Mouse (Mus musculus) neural tube, embryonic 11.5 days (tissue): ENCODE results near the gene Elk3. TPM values are rescaled to one million over a fixed set of nuclear protein-coding genes. Genes with fewer than 3 reads are reported as not detected.

ENCODE experiments used
- ATAC-seq: fragments of 200-750 bp; cut with Nextera tagmentation; 2 replicates; pipeline ENCODE4 v1.8.0; 2017; ENCODE audit warnings: moderate number of reproducible peaks, mild to moderate bottlenecking, moderate TSS enrichment, moderate library complexity; ENCODE audit not compliant: insufficient read depth, low FRiP score, low TSS enrichment
- DNase-seq: peaks from one replicate; pipeline ENCODE4 v3.0.0-alpha.2; 2015; ENCODE audit warnings: low spot score
- H3K27ac ChIP-seq: fragments of 300-500 bp; sonication (generic); 2 replicates; pipeline ENCODE4 v1.5.1; 2014; ENCODE audit warnings: low read depth, mild to moderate bottlenecking, low read length
- H3K27me3 ChIP-seq: fragments of 300-500 bp; sonication (generic); 2 replicates; pipeline ENCODE4 v1.6.1; 2014; ENCODE audit warnings: mild to moderate bottlenecking, low read length, mixed read lengths; ENCODE audit not compliant: control insufficient read depth, insufficient read depth
- H3K36me3 ChIP-seq: fragments of 300-500 bp; sonication (generic); 2 replicates; pipeline ENCODE4 v1.6.1; 2014; ENCODE audit warnings: mild to moderate bottlenecking, low read length, moderate library complexity, mixed read lengths; ENCODE audit not compliant: control insufficient read depth, insufficient read depth
- H3K4me1 ChIP-seq: fragments of 300-500 bp; sonication (generic); 2 replicates; pipeline ENCODE4 v1.6.1; 2014; ENCODE audit warnings: low read length, mixed read lengths; ENCODE audit not compliant: control insufficient read depth, insufficient read depth
- H3K4me2 ChIP-seq: fragments of 300-500 bp; sonication (generic); 2 replicates; pipeline ENCODE4 v1.6.1; 2014; ENCODE audit warnings: low read depth, mild to moderate bottlenecking, moderate library complexity
- H3K4me3 ChIP-seq: fragments of 300-500 bp; sonication (generic); 2 replicates; pipeline ENCODE4 v1.5.1; 2014; ENCODE audit warnings: low read depth, low read length
- H3K9ac ChIP-seq: fragments of 300-500 bp; sonication (generic); 2 replicates; pipeline ENCODE4 v1.6.1; 2014; ENCODE audit warnings: mild to moderate bottlenecking, low read length
- H3K9me3 ChIP-seq: fragments of 300-500 bp; sonication (generic); 2 replicates; pipeline ENCODE4 v1.6.1; 2016; ENCODE audit warnings: low read length; ENCODE audit not compliant: control insufficient read depth
- WGBS: fragments of 180-500 bp; shearing (Covaris S2); extraction: QIAGEN DNeasy Blood & Tissue Kit; methylation state at CpG from one replicate; pipeline ENCODE4 v1.1.7; 2014; 5-methylcytosine and 5-hydroxymethylcytosine counted together
- polyA plus RNA-seq: library from polyadenylated mRNA; unstranded; fragments of >200 nt; fragmentation: Nextera tagmentation; extraction: Ambion mirVana; gene quantifications from 2 replicates; pipeline ENCODE4 v1.2.1, GENCODE M21; 2014

Gene Elk3
- polyA plus RNA-seq, 1 experiment from 2014 or later, result 21.9 TPM

- Histone ChIP-seq H3K36me3 (no peaks in the 10 kb centered on the region), H3K9me3 (no peaks in the 10 kb centered on the region), H3K27me3 (no peaks in the 10 kb centered on the region), H3K4me3 (no peak overlapping the region), H3K9ac (no peak overlapping the region), H3K27ac (no peak overlapping the region), H3K4me2 (no peak overlapping the region), H3K4me1 (no peaks in the 10 kb centered on the region)
- WGBS, result 67% methylated on average over 8 of the region's 8 CpGs
- no peak for DNase-seq
- ATAC-seq, result no peak
Measured at GRCm38 (mm10) chr10:93227921-93228320, 83.0 kb downstream of the Elk3 start.

- no peak overlapping the region for H3K27ac ChIP-seq
- no peaks in the 10 kb centered on the region for H3K27me3 ChIP-seq
- H3K9ac ChIP-seq, result no peak overlapping the region
- H3K36me3 ChIP-seq, result no peaks in the 10 kb centered on the region
- DNase-seq (no peak), ATAC-seq (no peak)
- no peaks in the 10 kb centered on the region for H3K9me3 ChIP-seq
- WGBS, result 90% methylated on average over 6 of the region's 6 CpGs
- H3K4me1 ChIP-seq, result no peaks in the 10 kb centered on the region
- H3K4me3 ChIP-seq, result no peak overlapping the region
- H3K4me2 ChIP-seq, result no peak overlapping the region
Measured at GRCm38 (mm10) chr10:93225751-93226150, 85.2 kb downstream of the Elk3 start.

- no peak for DNase-seq
- Histone ChIP-seq H3K27ac (no peak overlapping the region), H3K9me3 (no peaks in the 10 kb centered on the region), H3K4me1 (no peaks in the 10 kb centered on the region), H3K36me3 (peaks cover 10% of the 10 kb centered on the region; the same call in 1 of the 2 replicates), H3K4me2 (no peak overlapping the region), H3K27me3 (no peaks in the 10 kb centered on the region), H3K9ac (no peak overlapping the region), H3K4me3 (no peak overlapping the region)
- no peak for ATAC-seq
- WGBS, result 91% methylated on average over 8 of the region's 8 CpGs
Measured at GRCm38 (mm10) chr10:93215051-93215763, 95.7 kb downstream of the Elk3 start.

- Histone ChIP-seq H3K9me3 (no peaks in the 10 kb centered on the region), H3K4me3 (no peak overlapping the region), H3K27me3 (no peaks in the 10 kb centered on the region), H3K27ac (no peak overlapping the region), H3K4me2 (no peak overlapping the region), H3K36me3 (peaks cover 10% of the 10 kb centered on the region; the same call in 1 of the 2 replicates), H3K9ac (no peak overlapping the region), H3K4me1 (no peaks in the 10 kb centered on the region)
- no peak for ATAC-seq
- WGBS, result 69% methylated on average over 4 of the region's 4 CpGs
- no peak for DNase-seq
Measured at GRCm38 (mm10) chr10:93214251-93214650, 96.7 kb downstream of the Elk3 start.

GRCm38 (mm10) chr10:93213339-93213738, 97.6 kb downstream of the Elk3 start:
- ATAC-seq (no peak), DNase-seq (no peak)
- Histone ChIP-seq H3K4me2 (no peak overlapping the region), H3K36me3 (peaks cover 10% of the 10 kb centered on the region; the same call in 1 of the 2 replicates), H3K9ac (no peak overlapping the region), H3K9me3 (no peaks in the 10 kb centered on the region), H3K27me3 (no peaks in the 10 kb centered on the region), H3K27ac (no peak overlapping the region), H3K4me1 (no peaks in the 10 kb centered on the region), H3K4me3 (no peak overlapping the region)
- 82% methylated on average over 7 of the region's 7 CpGs for WGBS

- peaks cover 10% of the 10 kb centered on the region; the same call in 1 of the 2 replicates for H3K36me3 ChIP-seq
- 94% methylated on average over 2 of the region's 2 CpGs for WGBS
- H3K4me3 ChIP-seq, result no peak overlapping the region
Measured at GRCm38 (mm10) chr10:93212699-93213098, 98.2 kb downstream of the Elk3 start.

GRCm38 (mm10) chr10:93207176-93207575, 103.8 kb downstream of the Elk3 start:
- Histone ChIP-seq H3K9ac (no peak overlapping the region), H3K4me2 (no peak overlapping the region), H3K4me1 (no peaks in the 10 kb centered on the region), H3K9me3 (no peaks in the 10 kb centered on the region), H3K36me3 (no peaks in the 10 kb centered on the region), H3K27me3 (no peaks in the 10 kb centered on the region), H3K4me3 (no peak overlapping the region), H3K27ac (no peak overlapping the region)
- ATAC-seq (no peak), DNase-seq (no peak)
- 75% methylated on average over 5 of the region's 5 CpGs for WGBS

More at GRCm38 (mm10) chr10:93212699-93213098, 98.2 kb downstream of the Elk3 start:
- Histone ChIP-seq H3K9me3 (no peaks in the 10 kb centered on the region), H3K4me1 (no peaks in the 10 kb centered on the region), H3K27me3 (no peaks in the 10 kb centered on the region), H3K27ac (no peak overlapping the region), H3K4me2 (no peak overlapping the region), H3K9ac (no peak overlapping the region)
- DNase-seq, result no peak
- no peak for ATAC-seq

GRCm38 (mm10) chr10:93205287-93205956, 105.5 kb downstream of the Elk3 start:
- no peak for ATAC-seq
- WGBS, result 73% methylated on average over 4 of the region's 4 CpGs

More at GRCm38 (mm10) chr10:93205287-93205956, 105.5 kb downstream of the Elk3 start:
- no peak overlapping the region for H3K4me3 ChIP-seq
- H3K27ac ChIP-seq, result no peak overlapping the region
- H3K9me3 ChIP-seq, result no peaks in the 10 kb centered on the region
- H3K36me3 ChIP-seq, result no peaks in the 10 kb centered on the region
- H3K27me3 ChIP-seq, result no peaks in the 10 kb centered on the region
- H3K4me2 ChIP-seq, result no peak overlapping the region
- DNase-seq, result no peak
- no peak overlapping the region for H3K9ac ChIP-seq
- H3K4me1 ChIP-seq, result no peaks in the 10 kb centered on the region
